In the genomic region with DNA sequence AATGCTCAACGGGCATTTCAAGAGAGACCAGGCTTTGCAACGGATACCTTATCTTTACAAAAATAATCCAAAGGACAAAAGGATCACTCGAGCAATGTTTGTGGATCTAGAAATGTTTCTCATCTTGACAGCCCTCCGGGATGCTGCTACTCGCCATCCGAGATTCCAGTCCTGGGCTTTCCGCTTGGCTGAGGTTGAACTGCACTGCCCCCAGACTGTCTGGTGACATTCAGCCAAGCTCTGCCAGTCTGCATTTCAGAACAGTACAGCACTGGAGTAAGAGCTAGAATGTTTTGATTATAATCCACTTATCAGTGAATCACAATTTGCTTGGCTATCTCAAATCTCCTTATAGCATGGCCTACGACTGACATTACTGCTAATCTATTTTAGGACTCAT, we compare ENCODE assay signal across 19 mouse cellular contexts. TPM values are rescaled to one million over a fixed set of nuclear protein-coding genes. Genes with fewer than 3 reads are reported as not detected.
A peak's percentile ranks its signal among the peaks of the same experiment; 100 is the strongest.
DNase-seq lines count a peak whose midpoint lies in the region; ATAC-seq lines count a peak whose summit lies in the region.
"Had no signal": no experiment of that assay in that cellular context is flagged by ENCODE, and none has a peak within 500 bp of the region (broad histone marks: within the 10 kb centered on the region; RNA-seq: fewer than 3 reads in every experiment).

No protein-coding gene starts in this region.

- H3K27ac ChIP-seq in kidney, embryonic 16.5 days (ENCODE audit: low read length): no peak overlapping the region
- H3K27ac ChIP-seq in midbrain, embryonic 14.5 days (replicated peaks; ENCODE audit: low read depth, low read length): no peak overlapping the region
- no peak overlapping the region for H3K27ac ChIP-seq in midbrain, embryonic 10.5 days (replicated peaks)
- no peak overlapping the region for H3K27ac ChIP-seq in forebrain, embryonic 16.5 days (ENCODE audit: low read length)
- H3K27ac ChIP-seq: hindbrain, embryonic 10.5 days; liver, embryonic 12.5 days had no signal

- WGBS in kidney, embryonic 16.5 days: 37% methylated on average over 8 of the region's 8 CpGs
- WGBS in midbrain, embryonic 14.5 days: 57% methylated on average over 8 of the region's 8 CpGs
- WGBS in midbrain, embryonic 10.5 days: 75% methylated on average over 8 of the region's 8 CpGs
- 73% methylated on average over 8 of the region's 8 CpGs for WGBS in forebrain, embryonic 16.5 days

- no peaks in the 10 kb centered on the region for H3K9me3 ChIP-seq in kidney, embryonic 16.5 days (ENCODE audit: low read length)
- H3K9me3 ChIP-seq in midbrain, embryonic 14.5 days (ENCODE audit: control insufficient read depth, low read length): no peaks in the 10 kb centered on the region
- no peaks in the 10 kb centered on the region for H3K9me3 ChIP-seq in midbrain, embryonic 10.5 days (replicated peaks)
- H3K9me3 ChIP-seq in forebrain, embryonic 16.5 days (ENCODE audit: control insufficient read depth, low read length): no peaks in the 10 kb centered on the region
- H3K9me3 ChIP-seq: forebrain, embryonic 13.5 days; hindbrain, embryonic 10.5 days; liver, embryonic 12.5 days; megakaryocyte, embryonic 14.5 days had no signal

- H3K9ac ChIP-seq in kidney, embryonic 16.5 days (replicated peaks; ENCODE audit: low read length): no peak overlapping the region
- no peak overlapping the region for H3K9ac ChIP-seq in midbrain, embryonic 14.5 days (replicated peaks; ENCODE audit: low read length)
- H3K9ac ChIP-seq in forebrain, embryonic 16.5 days (replicated peaks; ENCODE audit: low read depth, low read length): no peak overlapping the region
- H3K9ac ChIP-seq: forebrain, embryonic 13.5 days; liver, embryonic 12.5 days had no signal

- H3K27me3 ChIP-seq in kidney, embryonic 16.5 days (ENCODE audit: insufficient read depth, low read length): no peaks in the 10 kb centered on the region
- H3K27me3 ChIP-seq in midbrain, embryonic 14.5 days (ENCODE audit: control insufficient read depth, insufficient read depth, low read length): no peaks in the 10 kb centered on the region
- H3K27me3 ChIP-seq in midbrain, embryonic 10.5 days (ENCODE audit: low read depth, poor library complexity, severe bottlenecking): no peaks in the 10 kb centered on the region
- H3K27me3 ChIP-seq in forebrain, embryonic 16.5 days (replicated peaks; ENCODE audit: control insufficient read depth, insufficient read depth, low read length): no peaks in the 10 kb centered on the region
- H3K27me3 ChIP-seq: forebrain, embryonic 13.5 days had no signal

- H3K4me2 ChIP-seq in kidney, embryonic 16.5 days (replicated peaks; ENCODE audit: low read depth, low read length): no peak overlapping the region
- no peak overlapping the region for H3K4me2 ChIP-seq in midbrain, embryonic 14.5 days (ENCODE audit: low read length)
- no peak overlapping the region for H3K4me2 ChIP-seq in forebrain, embryonic 16.5 days (ENCODE audit: low read length)
- H3K4me2 ChIP-seq: forebrain, embryonic 13.5 days; liver, embryonic 12.5 days had no signal

- peak; percentile 52 to 61 for DNase-seq in cerebellum, postnatal 14 days
- no peak for DNase-seq in cerebellum, postnatal 36 days
- DNase-seq in kidney, postnatal 25 days: no peak
- peak; percentile 15 for DNase-seq in midbrain, embryonic 14.5 days
- no peak for DNase-seq in midbrain, embryonic 10.5 days (ENCODE audit: low spot score)
- DNase-seq: adrenal gland, postnatal 10 days; cerebellum, postnatal 25 days; lung, adult 2 months; right cerebral cortex, postnatal 4 days; thymus, postnatal 14 days had no signal

- no peak overlapping the region for H3K4me3 ChIP-seq in kidney, embryonic 16.5 days (ENCODE audit: low read length)
- H3K4me3 ChIP-seq in midbrain, embryonic 14.5 days (replicated peaks; ENCODE audit: low read depth, low read length): no peak overlapping the region
- no peak overlapping the region for H3K4me3 ChIP-seq in midbrain, embryonic 10.5 days
- H3K4me3 ChIP-seq in forebrain, embryonic 16.5 days (replicated peaks; ENCODE audit: low read length): no peak overlapping the region
- H3K4me3 ChIP-seq: erythroblast, embryonic 14.5 days; forebrain, embryonic 13.5 days; hindbrain, embryonic 10.5 days; liver, embryonic 12.5 days; megakaryocyte, embryonic 14.5 days had no signal

- peak; percentile 77; the same call in 1 of the 2 replicates for ATAC-seq in kidney, embryonic 16.5 days (ENCODE audit: low FRiP score, low TSS enrichment)
- no peak for ATAC-seq in midbrain, embryonic 14.5 days (ENCODE audit: low FRiP score, low TSS enrichment)
- ATAC-seq in forebrain, embryonic 16.5 days: no peak
- ATAC-seq: CD4-positive, CD25-positive, alpha-beta regulatory T cell, adult 4 months; Patski had no signal

- no peaks in the 10 kb centered on the region for H3K36me3 ChIP-seq in kidney, embryonic 16.5 days (ENCODE audit: insufficient read depth, low read length)
- H3K36me3 ChIP-seq in midbrain, embryonic 14.5 days (ENCODE audit: control insufficient read depth, insufficient read depth, low read length): no peaks in the 10 kb centered on the region
- no peaks in the 10 kb centered on the region for H3K36me3 ChIP-seq in midbrain, embryonic 10.5 days
- no peaks in the 10 kb centered on the region for H3K36me3 ChIP-seq in forebrain, embryonic 16.5 days (ENCODE audit: control insufficient read depth, insufficient read depth)
- H3K36me3 ChIP-seq: hindbrain, embryonic 10.5 days; liver, embryonic 12.5 days had no signal

- H3K4me1 ChIP-seq in kidney, embryonic 16.5 days (ENCODE audit: insufficient read depth, low read length): peaks cover 25% of the 10 kb centered on the region
- 0 out of 2 replicates have a peak, but pooled peaks cover 4% of the 10 kb centered on the region for H3K4me1 ChIP-seq in midbrain, embryonic 14.5 days (ENCODE audit: control insufficient read depth, insufficient read depth, low read length)
- 0 out of 2 replicates have a peak, but pooled peaks cover 4% of the 10 kb centered on the region for H3K4me1 ChIP-seq in midbrain, embryonic 10.5 days
- peaks cover 5% of the 10 kb centered on the region; the same call in 1 of the 2 replicates for H3K4me1 ChIP-seq in forebrain, embryonic 16.5 days (replicated peaks; ENCODE audit: control insufficient read depth, insufficient read depth, low read length)
- H3K4me1 ChIP-seq: megakaryocyte, embryonic 14.5 days had no signal

RNA-seq across cellular contexts. Expression of a gene that starts 8.3 kb away (rescaled TPM):
- polyA plus RNA-seq in kidney, embryonic 16.5 days (2015; fragmentation: Nextera tagmentation; extraction: Ambion mirVana): 43.3 and 45.4 TPM in 2 replicates
- polyA plus RNA-seq in midbrain, embryonic 14.5 days (2014; fragmentation: Nextera tagmentation; extraction: Ambion mirVana): 0.86 and 2.1 TPM in 2 replicates
- 3.9 and 5.3 TPM in 2 replicates for polyA plus RNA-seq in midbrain, embryonic 10.5 days (2016; fragmentation: Nextera tagmentation; extraction: Ambion mirVana)
- 2.2 and 2.4 TPM in 2 replicates for polyA plus RNA-seq in forebrain, embryonic 16.5 days (2015; fragmentation: Nextera tagmentation; extraction: Ambion mirVana)
- polyA plus RNA-seq: CD4-positive, CD25-positive, alpha-beta regulatory T cell, adult 4 months; erythroblast, embryonic 14.5 days; Patski had no signal

Comparison
In these comparisons a context has a peak if more than half of its experiments do, and no peak if none do; other contexts are left out.
1. DNase-seq: peak in cerebellum, postnatal 14 days (2 of 2) and midbrain, embryonic 14.5 days (single experiment); none in cerebellum, postnatal 36 days (0 of 2), kidney, postnatal 25 days (0 of 2) and midbrain, embryonic 10.5 days (single experiment).